Mouse (Mus musculus): ENCODE measurements around the gene Vmn2r-ps130. TPM values are rescaled to one million over a fixed set of nuclear protein-coding genes. Genes with fewer than 3 reads are reported as not detected.

The Vmn2r-ps130 gene
- polyA plus RNA-seq (2012; rRNA removed): not detected in 2 replicates

GRCm38 (mm10) chr17:23060866-23061265, at the start of gene Vmn2r-ps130:
Vmn2r-ps130 (plus strand) TSS chr17:23061166.

Other genes with a start within 250 kb of the Vmn2r-ps130 start
- gene Zfp945, start 194.0 kb upstream of the Vmn2r-ps130 start, polyA plus RNA-seq (2012; rRNA removed): 1.6 and 2.3 TPM in 2 replicates
- not detected in 2 replicates for gene Vmn2r113, start 118.2 kb upstream of the Vmn2r-ps130 start, polyA plus RNA-seq (2012; rRNA removed)
- gene Zfp40, start 132.1 kb downstream of the Vmn2r-ps130 start, polyA plus RNA-seq (2012; rRNA removed): 0.48 and 0.87 TPM in 2 replicates

Measured in ovary, adult 2 months (tissue).